Mouse (Mus musculus): ENCODE data around the gene Sema4b. TPM values are rescaled to one million over a fixed set of nuclear protein-coding genes. Genes with fewer than 3 reads are reported as not detected.

Gene Sema4b
- total and polyA plus RNA-seq, 3 experiments, result 10.9 to 17.3 TPM; not detected in 1

- no peak for TF ChIP-seq MEF2A (IDR thresholded peaks at IDR 0.05; ENCODE audit: extremely low read depth, insufficient replicate concordance, low read depth, low read length, poor library complexity, severe bottlenecking)
- TF ChIP-seq POLR2A (IDR thresholded peaks at IDR 0.05; ENCODE audit: control insufficient read depth in 1 of 2, insufficient read depth in 1 of 2, low read depth in 1 of 2, low read length in 2 of 2, poor library complexity in 1 of 2), result no peak
- TF ChIP-seq USF1 (IDR thresholded peaks at IDR 0.05; ENCODE audit: low read depth, low read length), result 0 out of 2 replicates have a peak, but pooled peaks have one; percentile 13
- TF ChIP-seq EP300 (IDR thresholded peaks at IDR 0.05; ENCODE audit: low read depth in 1 of 2, low read length in 2 of 2), result no peak
- no peak for TF ChIP-seq JUND (IDR thresholded peaks at IDR 0.05; ENCODE audit: low read depth, low read length)
- TF ChIP-seq RCOR1 (IDR thresholded peaks at IDR 0.05; ENCODE audit: low read depth, low read length), result 0 out of 2 replicates have a peak, but pooled peaks have one; percentile 24
- peak; percentile 65 for TF ChIP-seq ZNF384 (IDR thresholded peaks at IDR 0.05; ENCODE audit: low read depth, low read length)
- no peak for TF ChIP-seq KAT2A (conservative IDR thresholded peaks at IDR 0.05; ENCODE audit: low read depth, low read length)
- no peak for TF ChIP-seq GABPA (IDR thresholded peaks at IDR 0.05; ENCODE audit: low read depth, low read length)
- Histone ChIP-seq H3K27me3 (ENCODE audit: control insufficient read depth in 1 of 2, insufficient read depth in 2 of 2, low read length in 2 of 2) (no peaks in the 10 kb centered on the region), H3K79me2 (ENCODE audit: control insufficient read depth, insufficient read depth, low read length, poor library complexity) (no peaks in the 10 kb centered on the region), H3K4me1 (ENCODE audit: control insufficient read depth in 1 of 2, insufficient read depth in 2 of 2, low read length in 2 of 2) (peaks cover 3 to 25% of the 10 kb centered on the region in 2 experiments), H3K36me3 (ENCODE audit: control insufficient read depth in 1 of 2, insufficient read depth in 2 of 2, low read length in 2 of 2) (peaks cover 0 to 10% of the 10 kb centered on the region in 2 experiments; a peak in 2 of 4 replicates), H3K27ac (ENCODE audit: control insufficient read depth, low read depth, low read length) (no peak overlapping the region), H3K9ac (ENCODE audit: control insufficient read depth, low read depth, low read length, poor library complexity, severe bottlenecking) (no peak overlapping the region), H3K4me3 (ENCODE audit: control insufficient read depth in 1 of 2, insufficient read depth in 1 of 2, low read depth in 2 of 2, low read length in 2 of 2) (no peak overlapping the region), H3K9me3 (replicated peaks; ENCODE audit: insufficient read depth, low read length) (no peaks in the 10 kb centered on the region)
- DNase-seq (ENCODE audit: low read depth, low spot score), result no peak
Observed at GRCm38 (mm10) chr7:80172069-80172956, 14.3 kb upstream of the Sema4b start.

- no peak for TF ChIP-seq CHD2 (IDR thresholded peaks at IDR 0.05; ENCODE audit: low read length)
- no peak for TF ChIP-seq CHD1 (IDR thresholded peaks at IDR 0.05; ENCODE audit: low read depth, low read length)
- TF ChIP-seq MAZ (IDR thresholded peaks at IDR 0.05; ENCODE audit: low read depth, low read length), result no peak
- no peak for TF ChIP-seq ELF1 (IDR thresholded peaks at IDR 0.05; ENCODE audit: low read depth, low read length)
- 0 out of 4 replicates have a peak, but pooled peaks of 1 of the 2 experiments have one; percentile 9 for TF ChIP-seq EP300 (IDR thresholded peaks at IDR 0.05; ENCODE audit: low read depth in 1 of 2, low read length in 2 of 2)
- no peak for TF ChIP-seq ZC3H11A (IDR thresholded peaks at IDR 0.05; ENCODE audit: low read depth, low read length)
- TF ChIP-seq NRF1 (IDR thresholded peaks at IDR 0.05; ENCODE audit: insufficient read depth, low read depth, low read length, poor library complexity, severe bottlenecking), result no peak
- Histone ChIP-seq H3K9ac (ENCODE audit: control insufficient read depth, low read depth, low read length, poor library complexity, severe bottlenecking) (no peak overlapping the region), H3K4me3 (ENCODE audit: control insufficient read depth in 1 of 2, insufficient read depth in 1 of 2, low read depth in 2 of 2, low read length in 2 of 2) (no peak overlapping the region), H3K4me1 (ENCODE audit: control insufficient read depth in 1 of 2, insufficient read depth in 2 of 2, low read length in 2 of 2) (peaks cover 5 to 43% of the 10 kb centered on the region in 2 experiments), H3K27ac (ENCODE audit: control insufficient read depth, low read depth, low read length) (no peak overlapping the region), H3K36me3 (ENCODE audit: control insufficient read depth in 1 of 2, insufficient read depth in 2 of 2, low read length in 2 of 2) (peaks cover 0 to 11% of the 10 kb centered on the region in 2 experiments; a peak in 2 of 4 replicates), H3K27me3 (ENCODE audit: control insufficient read depth in 1 of 2, insufficient read depth in 2 of 2, low read length in 2 of 2) (no peaks in the 10 kb centered on the region), H3K9me3 (replicated peaks; ENCODE audit: insufficient read depth, low read length) (no peaks in the 10 kb centered on the region), H3K79me2 (ENCODE audit: control insufficient read depth, insufficient read depth, low read length, poor library complexity) (no peaks in the 10 kb centered on the region)
- DNase-seq (ENCODE audit: low read depth, low spot score), result no peak
Observed at GRCm38 (mm10) chr7:80176159-80176558, 10.5 kb upstream of the Sema4b start.

All from MEL (cell line).